Mouse (Mus musculus) limb, embryonic 13.5 days (tissue): ENCODE measurements at regions not wholly inside any gene's neighbourhood (a gene's known extent, or its start where the extent isn't known, plus 50 kb on each side); places are given as distances from the start of the nearest gene placed in this dataset.
A peak's percentile ranks its signal among the peaks of the same experiment; 100 is the strongest.
"Not testable (repeated sequence)": the region's sequence is repeated elsewhere in the genome, so short reads cannot be mapped to it uniquely, and the experiment has no call there.

Experiments used
- ATAC-seq: fragments of 200-750 bp; cut with Nextera tagmentation; 2 replicates; pipeline ENCODE4 v1.8.0; 2017; ENCODE audit warnings: low read depth, moderate number of reproducible peaks, moderate TSS enrichment; ENCODE audit not compliant: low FRiP score
- H3K27ac ChIP-seq: fragments of 300-500 bp; sonication (generic); 2 replicates; pipeline ENCODE4 v1.5.1; 2015; ENCODE audit warnings: inconsistent platforms, mild to moderate bottlenecking, moderate library complexity
- H3K27me3 ChIP-seq: fragments of 300-500 bp; sonication (generic); 2 replicates; pipeline ENCODE4 v1.6.1; 2015; ENCODE audit warnings: mild to moderate bottlenecking, inconsistent platforms
- H3K36me3 ChIP-seq: fragments of 300-500 bp; sonication (generic); 2 replicates; pipeline ENCODE4 v1.6.1; 2015; ENCODE audit warnings: inconsistent platforms, mild to moderate bottlenecking, moderate library complexity
- H3K4me1 ChIP-seq: fragments of 300-500 bp; sonication (generic); 2 replicates; pipeline ENCODE4 v1.6.1; 2015; ENCODE audit warnings: inconsistent platforms
- H3K4me2 ChIP-seq: fragments of 300-500 bp; sonication (generic); replicated peaks from 2 replicates; pipeline ENCODE4 v1.6.1; 2015; ENCODE audit warnings: inconsistent platforms, mild to moderate bottlenecking, moderate library complexity
- H3K4me3 ChIP-seq: fragments of 300-500 bp; sonication (generic); 2 replicates; pipeline ENCODE4 v1.5.1; 2015; ENCODE audit warnings: moderate library complexity, mild to moderate bottlenecking, inconsistent platforms
- H3K9ac ChIP-seq: fragments of 300-500 bp; sonication (generic); 2 replicates; pipeline ENCODE4 v1.6.1; 2015; ENCODE audit warnings: mild to moderate bottlenecking, inconsistent platforms
- H3K9me3 ChIP-seq: fragments of 300-500 bp; sonication (generic); 2 replicates; pipeline ENCODE4 v1.6.1; 2016; ENCODE audit warnings: inconsistent platforms
- WGBS: fragments of 180-500 bp; shearing (Covaris S2); methylation state at CpG from one replicate; pipeline ENCODE4 v1.1.7; 2015; 5-methylcytosine and 5-hydroxymethylcytosine counted together

DNA sequence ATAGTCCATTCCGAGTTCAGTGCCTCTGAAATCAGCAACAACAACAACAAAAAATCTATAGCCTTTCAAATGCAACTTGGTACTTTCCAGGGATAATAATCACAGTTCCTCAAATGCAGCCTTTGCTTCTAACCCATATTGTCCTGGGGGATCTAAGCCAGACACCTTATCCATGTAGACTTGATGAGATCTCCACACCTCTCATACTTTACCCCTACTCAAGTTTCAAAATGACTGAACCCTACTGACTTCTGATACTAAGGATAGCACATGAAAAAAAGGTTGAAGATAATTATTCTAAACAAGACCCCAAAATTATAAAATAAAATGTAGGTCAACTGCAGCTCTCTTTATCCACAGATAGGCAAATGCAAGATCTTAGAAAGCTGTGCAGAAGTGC, 101.2 kb downstream of the A730009L09Rik start:
- H3K36me3 ChIP-seq: no peaks in the 10 kb centered on the region
- no peak for ATAC-seq
- H3K4me3 ChIP-seq: no peak overlapping the region
- no peaks in the 10 kb centered on the region for H3K27me3 ChIP-seq
- no peaks in the 10 kb centered on the region for H3K4me1 ChIP-seq
- no peaks in the 10 kb centered on the region for H3K9me3 ChIP-seq
- WGBS: 75% methylated on average over 1 of the region's 1 CpGs
- H3K4me2 ChIP-seq: no peak overlapping the region
- no peak overlapping the region for H3K9ac ChIP-seq
- H3K27ac ChIP-seq: no peak overlapping the region

DNA sequence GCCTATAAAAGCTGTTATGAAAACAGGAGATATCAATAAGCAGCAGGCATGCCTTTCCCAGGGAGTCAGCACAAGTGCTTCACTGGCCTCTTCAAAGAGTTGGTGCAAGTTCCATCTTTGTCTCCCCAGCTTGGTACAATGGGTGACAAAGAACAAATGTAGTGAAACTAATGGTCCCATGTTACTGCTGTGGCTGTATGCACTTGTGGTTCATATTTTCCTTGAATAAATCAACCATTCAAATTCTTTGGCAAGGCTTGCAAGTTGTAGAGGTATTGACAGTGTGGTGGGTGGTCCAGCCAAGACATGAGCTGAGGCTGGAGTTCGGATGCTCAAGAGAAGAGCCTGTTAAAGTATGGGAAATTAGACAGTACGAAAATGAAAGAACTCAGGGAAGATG, 103.5 kb downstream of the A730009L09Rik start:
- Histone ChIP-seq H3K9ac (no peak overlapping the region), H3K27me3 (no peaks in the 10 kb centered on the region), H3K9me3 (no peaks in the 10 kb centered on the region), H3K36me3 (no peaks in the 10 kb centered on the region), H3K27ac (no peak overlapping the region), H3K4me3 (no peak overlapping the region), H3K4me2 (no peak overlapping the region), H3K4me1 (no peaks in the 10 kb centered on the region)
- WGBS: 84% methylated on average over 2 of the region's 2 CpGs
- ATAC-seq: no peak

DNA sequence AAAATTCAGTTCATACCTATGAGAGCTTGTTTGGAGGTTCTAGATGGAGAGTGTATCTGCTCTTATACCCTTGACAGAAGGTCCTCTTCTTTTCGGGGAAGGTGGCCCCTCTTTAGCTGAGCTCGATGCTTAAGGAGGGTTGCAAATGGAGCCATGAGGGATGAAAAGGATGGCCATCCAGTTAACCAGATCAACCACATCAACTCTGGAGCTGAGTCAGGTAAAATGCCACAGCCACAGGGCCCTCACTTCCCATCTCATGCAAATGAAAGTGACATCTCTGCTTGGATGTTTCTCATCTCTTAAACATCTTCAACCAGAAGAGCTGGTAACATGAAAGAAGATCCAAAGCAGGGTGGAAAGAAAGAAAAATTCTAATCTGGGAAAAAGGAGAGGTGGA, 105.0 kb downstream of the A730009L09Rik start:
- no peak for ATAC-seq
- Histone ChIP-seq H3K9me3 (no peaks in the 10 kb centered on the region), H3K4me1 (no peaks in the 10 kb centered on the region), H3K4me2 (no peak overlapping the region), H3K36me3 (no peaks in the 10 kb centered on the region), H3K27ac (no peak overlapping the region), H3K27me3 (no peaks in the 10 kb centered on the region), H3K4me3 (no peak overlapping the region), H3K9ac (no peak overlapping the region)
- 89% methylated on average over 2 of the region's 2 CpGs for WGBS

DNA sequence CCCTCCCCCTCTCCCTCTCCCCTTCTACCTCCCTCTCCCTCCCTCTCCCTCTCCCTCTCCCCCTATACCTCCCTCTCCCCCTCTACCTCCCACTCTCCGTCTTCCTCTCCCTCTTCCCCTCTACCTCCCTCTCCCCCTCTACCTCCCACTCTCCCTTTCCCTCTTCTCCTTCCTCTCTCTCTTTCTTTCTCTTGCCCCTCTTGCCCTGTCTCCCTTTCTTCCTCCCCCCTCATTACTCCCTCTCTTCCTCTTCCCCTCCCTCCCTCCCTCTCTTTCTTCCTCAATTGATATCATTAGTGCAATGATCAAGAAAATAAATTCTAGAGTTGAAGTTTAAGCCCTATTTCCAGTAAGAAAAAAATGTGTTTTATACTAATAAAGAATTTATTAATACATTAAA, 105.9 kb downstream of the A730009L09Rik start:
- Histone ChIP-seq H3K9ac (no peak overlapping the region), H3K4me1 (no peaks in the 10 kb centered on the region), H3K4me3 (no peak overlapping the region), H3K27ac (no peak overlapping the region), H3K36me3 (no peaks in the 10 kb centered on the region), H3K27me3 (no peaks in the 10 kb centered on the region), H3K9me3 (no peaks in the 10 kb centered on the region), H3K4me2 (0 out of 2 replicates have a peak overlapping the region, but pooled peaks have one; percentile 14)
- no CpG with 5 or more reads among the region's 1 CpGs for WGBS
- ATAC-seq: no peak

DNA sequence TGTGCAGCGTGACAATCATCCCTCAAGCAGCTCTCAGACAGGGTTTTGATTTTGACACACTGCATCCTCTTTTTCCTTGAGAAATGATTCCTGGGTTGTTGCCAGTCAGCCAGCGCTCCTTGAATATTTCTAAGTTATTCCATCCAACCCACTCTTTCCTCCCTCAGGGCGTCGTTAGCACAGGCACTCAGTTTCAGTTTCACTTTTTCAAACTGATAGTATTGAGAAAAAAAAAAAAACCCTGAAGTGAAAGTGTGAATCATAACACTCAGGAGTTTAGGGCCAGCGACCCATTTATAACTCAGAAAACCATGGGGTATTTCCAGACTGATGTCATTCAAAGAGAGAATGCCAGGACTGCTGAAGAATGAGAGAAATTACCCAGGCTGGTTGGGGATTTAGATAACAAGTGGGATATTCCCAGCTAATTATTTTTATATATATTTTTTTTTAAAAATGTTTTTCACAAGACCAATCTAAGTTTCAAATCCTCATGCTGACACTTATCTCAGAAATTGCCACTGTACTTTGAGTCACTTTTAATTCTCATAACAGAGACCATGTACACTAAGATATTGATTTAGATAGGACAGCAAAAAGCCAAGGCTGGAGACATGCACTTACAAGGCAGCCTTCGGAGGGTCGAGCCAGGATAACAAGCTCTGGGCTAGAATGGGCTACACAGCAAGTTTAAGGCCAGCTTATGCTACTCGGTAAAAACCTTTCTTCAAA, 106.5 kb downstream of the A730009L09Rik start:
- H3K9ac ChIP-seq: no peak overlapping the region
- WGBS: 58% methylated on average over 8 of the region's 8 CpGs
- no peak overlapping the region for H3K4me3 ChIP-seq
- no peaks in the 10 kb centered on the region for H3K27me3 ChIP-seq
- no peak overlapping the region for H3K27ac ChIP-seq
- no peaks in the 10 kb centered on the region for H3K36me3 ChIP-seq
- H3K4me1 ChIP-seq: no peaks in the 10 kb centered on the region
- 0 out of 2 replicates have a peak overlapping the region, but pooled peaks have one; percentile 14 for H3K4me2 ChIP-seq
- ATAC-seq: no peak
- H3K9me3 ChIP-seq: no peaks in the 10 kb centered on the region

DNA sequence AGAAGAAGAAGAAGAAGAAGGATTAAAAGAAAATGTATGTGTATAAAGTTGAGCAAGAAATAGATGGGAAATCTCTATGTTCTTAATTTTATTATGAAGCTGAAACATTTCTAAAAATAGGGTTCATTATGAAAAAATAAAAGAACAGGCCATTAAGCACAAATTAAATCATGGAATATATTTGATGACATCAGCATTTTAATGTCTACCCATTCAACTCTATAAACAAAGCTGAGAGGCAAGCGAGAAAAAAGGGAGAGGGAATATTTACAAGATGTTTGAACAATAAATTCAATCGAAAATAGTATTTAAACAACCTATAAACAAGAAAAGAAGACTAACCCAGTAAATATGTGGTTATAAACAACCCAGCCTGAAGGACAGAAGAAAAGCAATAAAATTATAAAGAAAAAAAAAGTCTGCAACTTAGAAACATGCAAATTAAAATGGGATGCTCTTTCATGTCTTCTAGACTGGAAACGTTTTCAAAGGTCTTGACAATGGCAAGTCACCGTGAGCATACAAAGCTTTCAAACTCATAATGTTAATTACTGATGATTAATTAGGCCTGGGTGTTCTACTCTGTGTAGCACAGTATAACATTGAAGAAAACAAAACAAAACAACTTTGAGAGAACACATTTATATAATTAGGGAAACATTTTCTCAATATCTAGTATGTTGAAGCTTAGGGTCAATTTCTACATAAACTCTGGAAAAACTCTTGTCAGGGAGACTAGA, 108.6 kb downstream of the A730009L09Rik start:
- no peaks in the 10 kb centered on the region for H3K9me3 ChIP-seq
- H3K4me3 ChIP-seq: no peak overlapping the region
- no peak overlapping the region for H3K9ac ChIP-seq
- no peaks in the 10 kb centered on the region for H3K4me1 ChIP-seq
- no peak overlapping the region for H3K4me2 ChIP-seq
- H3K36me3 ChIP-seq: no peaks in the 10 kb centered on the region
- no peak for ATAC-seq
- no peak overlapping the region for H3K27ac ChIP-seq
- 65% methylated on average over 4 of the region's 4 CpGs for WGBS
- H3K27me3 ChIP-seq: no peaks in the 10 kb centered on the region

DNA sequence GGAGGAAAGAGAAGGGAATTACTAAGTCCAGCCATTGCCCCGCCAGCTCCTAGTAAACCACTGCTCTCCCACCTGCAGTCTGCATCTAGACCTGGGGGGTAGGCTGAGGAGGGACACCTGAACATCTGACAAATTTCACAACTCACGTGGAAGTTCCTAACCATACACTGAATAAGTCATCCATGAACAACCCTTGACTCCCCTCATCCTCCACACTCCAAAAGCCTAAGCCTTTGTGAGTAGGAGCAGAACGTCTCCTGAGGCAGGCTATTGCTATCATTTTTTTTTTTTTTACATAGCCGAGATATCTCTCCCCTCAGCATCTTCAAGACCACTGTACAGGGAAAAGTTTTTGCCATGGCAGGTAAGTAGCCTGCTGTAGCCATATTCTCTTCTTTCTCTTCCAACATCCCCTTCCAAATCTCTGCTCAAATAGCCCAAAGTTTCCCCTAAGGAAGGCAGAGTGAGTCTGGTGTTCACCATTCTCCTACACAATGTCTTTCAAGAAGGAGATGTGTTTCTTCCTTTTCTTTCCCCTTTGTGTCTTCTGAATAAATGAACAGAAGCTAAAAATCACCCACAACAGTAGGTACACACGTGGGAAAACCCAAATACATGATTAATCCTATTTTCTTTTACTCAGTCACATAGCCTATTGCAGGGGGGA, 109.7 kb downstream of the A730009L09Rik start:
- Histone ChIP-seq H3K4me3 (no peak overlapping the region), H3K9me3 (no peaks in the 10 kb centered on the region), H3K27ac (no peak overlapping the region), H3K4me2 (no peak overlapping the region), H3K9ac (no peak overlapping the region), H3K4me1 (no peaks in the 10 kb centered on the region), H3K27me3 (no peaks in the 10 kb centered on the region), H3K36me3 (no peaks in the 10 kb centered on the region)
- no peak for ATAC-seq
- WGBS: 68% methylated on average over 5 of the region's 5 CpGs

DNA sequence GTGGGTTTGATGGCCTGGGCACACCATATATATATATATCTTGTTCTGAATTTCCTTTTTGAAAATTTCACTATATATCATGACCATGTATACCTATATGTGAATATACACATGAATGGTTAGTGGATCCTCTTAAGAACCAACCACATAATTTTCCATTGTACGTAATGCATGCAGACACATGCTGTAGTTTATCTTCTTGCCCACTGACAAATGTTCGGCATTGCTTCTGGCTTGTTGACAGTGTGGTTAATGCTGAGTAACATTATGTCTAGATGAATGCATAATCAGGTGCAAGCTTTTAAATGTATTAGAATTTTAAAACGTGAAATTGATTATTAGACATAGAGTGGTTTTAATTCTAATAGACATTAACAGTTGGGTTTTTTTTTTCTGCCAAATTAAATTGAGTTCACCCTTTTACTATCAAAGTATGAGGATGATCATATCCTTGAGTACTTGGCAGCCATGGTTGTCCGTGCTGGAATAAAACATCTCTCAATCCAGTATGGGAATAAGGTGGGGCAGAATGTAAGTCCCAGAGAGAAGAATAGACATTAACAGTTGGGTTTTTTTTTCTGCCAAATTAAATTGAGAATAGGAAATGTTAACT, 110.3 kb downstream of the A730009L09Rik start:
- 85% methylated on average over 4 of the region's 4 CpGs for WGBS
- H3K27ac ChIP-seq: no peak overlapping the region
- H3K27me3 ChIP-seq: no peaks in the 10 kb centered on the region
- no peaks in the 10 kb centered on the region for H3K36me3 ChIP-seq
- no peaks in the 10 kb centered on the region for H3K4me1 ChIP-seq
- no peak overlapping the region for H3K9ac ChIP-seq
- H3K4me3 ChIP-seq: no peak overlapping the region
- H3K4me2 ChIP-seq: no peak overlapping the region
- H3K9me3 ChIP-seq: no peaks in the 10 kb centered on the region
- ATAC-seq: no peak

DNA sequence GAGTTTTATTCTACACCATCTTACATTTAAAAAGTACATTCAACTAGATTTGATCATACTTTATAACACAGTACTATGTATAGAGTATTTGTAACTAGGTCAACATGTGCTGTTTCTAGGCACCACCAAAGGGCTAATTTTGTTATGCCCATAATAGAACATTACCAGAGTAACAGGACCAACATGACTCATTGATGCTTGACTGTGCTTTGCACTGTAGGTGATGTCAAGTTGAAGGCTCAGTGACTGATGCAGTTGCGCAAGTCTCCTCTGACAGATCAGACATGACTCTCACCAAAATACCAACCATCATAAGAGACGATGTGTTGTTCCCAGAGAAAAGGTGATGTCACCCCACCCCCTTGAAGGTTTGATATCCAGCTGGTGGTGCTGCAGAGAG, 108.5 kb downstream of the Mrpl39 start:
- no peak for ATAC-seq

DNA sequence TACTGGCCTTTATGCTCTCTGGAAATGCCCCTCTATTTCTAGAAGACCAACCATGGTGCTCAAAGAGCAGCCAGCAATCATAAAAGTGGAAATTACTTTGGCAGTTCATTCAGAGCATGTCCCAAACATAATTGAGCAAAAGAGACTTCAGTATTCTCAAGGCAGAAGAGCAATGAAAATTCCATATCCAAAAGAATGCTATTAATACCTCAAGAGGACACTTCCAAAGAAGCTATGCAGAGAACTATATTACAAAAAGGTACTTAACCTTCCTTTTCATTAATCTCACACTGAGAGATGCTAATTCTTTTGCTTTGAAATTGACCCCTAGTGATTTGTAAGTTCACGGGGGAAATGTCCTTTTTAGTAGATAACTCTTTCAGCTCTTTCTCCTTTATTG, 105.7 kb downstream of the Mrpl39 start:
- H3K27ac ChIP-seq: no peak overlapping the region
- H3K4me3 ChIP-seq: no peak overlapping the region
- no peaks in the 10 kb centered on the region for H3K4me1 ChIP-seq
- no peaks in the 10 kb centered on the region for H3K9me3 ChIP-seq
- ATAC-seq: no peak
- no peak overlapping the region for H3K4me2 ChIP-seq
- no peaks in the 10 kb centered on the region for H3K27me3 ChIP-seq
- H3K9ac ChIP-seq: no peak overlapping the region
- 40% methylated on average over 1 of the region's 1 CpGs for WGBS
- H3K36me3 ChIP-seq: no peaks in the 10 kb centered on the region

More for the DNA sequence above, 108.5 kb downstream of the Mrpl39 start:
- no peaks in the 10 kb centered on the region for H3K36me3 ChIP-seq
- 86% methylated on average over 2 of the region's 2 CpGs for WGBS
- no peak overlapping the region for H3K27ac ChIP-seq
- no peaks in the 10 kb centered on the region for H3K27me3 ChIP-seq
- no peaks in the 10 kb centered on the region for H3K4me1 ChIP-seq
- H3K4me3 ChIP-seq: no peak overlapping the region
- no peaks in the 10 kb centered on the region for H3K9me3 ChIP-seq
- no peak overlapping the region for H3K9ac ChIP-seq
- no peak overlapping the region for H3K4me2 ChIP-seq

DNA sequence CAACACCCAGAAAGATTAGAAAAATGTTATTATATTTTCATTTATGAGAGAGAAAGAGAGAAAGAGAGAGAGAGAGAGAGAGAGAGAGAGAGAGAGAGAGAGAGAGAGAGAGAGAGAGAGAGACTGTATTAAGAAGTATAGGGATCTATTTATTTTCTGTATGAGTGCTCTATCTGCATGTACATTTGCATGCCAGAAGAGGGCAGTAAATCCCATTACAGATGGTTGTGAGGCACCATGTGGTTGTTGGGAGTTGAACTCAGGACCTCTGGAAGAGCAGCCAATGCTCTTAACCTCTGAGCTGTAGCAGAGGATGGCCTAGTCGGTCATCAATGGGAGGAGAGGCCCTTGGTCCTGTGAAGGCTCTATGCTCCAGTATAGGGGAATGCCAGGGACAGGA, 91.1 kb downstream of the Mrpl39 start:
- H3K27ac ChIP-seq, ATAC-seq, H3K9me3 ChIP-seq, H3K36me3 ChIP-seq, H3K4me3 ChIP-seq, H3K4me1 ChIP-seq, H3K27me3 ChIP-seq, H3K9ac ChIP-seq, H3K4me2 ChIP-seq: not testable (repeated sequence)
- WGBS: 68% methylated on average over 1 of the region's 1 CpGs

DNA sequence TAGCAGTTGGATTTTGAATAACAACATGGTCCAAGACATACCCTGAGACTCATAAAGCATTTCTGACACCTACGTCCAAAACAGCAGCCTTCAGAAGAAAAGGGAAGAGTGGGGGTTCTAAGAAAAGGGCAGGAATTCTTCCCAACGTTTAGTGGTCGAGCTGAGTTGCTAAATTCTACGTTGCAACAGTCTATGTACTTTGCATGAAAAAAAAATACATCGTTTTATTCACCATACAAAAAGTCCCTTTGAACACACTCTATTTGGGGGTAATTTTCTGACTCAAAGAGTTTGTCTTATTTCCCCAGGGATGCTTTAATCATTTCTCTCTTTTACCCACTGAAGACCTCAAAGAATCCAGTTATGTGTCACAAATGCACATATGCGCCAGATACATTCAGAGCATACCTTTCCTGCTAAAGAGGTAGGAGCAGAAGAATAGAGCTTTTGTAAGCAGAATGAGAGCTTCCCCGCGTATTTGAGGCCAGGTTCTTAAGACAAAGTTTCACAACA, 89.3 kb downstream of the Mrpl39 start:
- Histone ChIP-seq H3K36me3 (no peaks in the 10 kb centered on the region), H3K4me1 (peaks cover 4% of the 10 kb centered on the region; the same call in 1 of the 2 replicates), H3K4me3 (no peak overlapping the region), H3K4me2 (no peak overlapping the region), H3K27ac (no peak overlapping the region), H3K9me3 (no peaks in the 10 kb centered on the region), H3K9ac (no peak overlapping the region), H3K27me3 (no peaks in the 10 kb centered on the region)
- 63% methylated on average over 8 of the region's 8 CpGs for WGBS
- ATAC-seq: no peak
